Mouse (Mus musculus) embryo, embryonic 9.5 days (tissue): ENCODE results near the gene Rhbg.

ENCODE experiments used
- DNase-seq: peaks from one replicate; pipeline ENCODE4 v3.0.0-alpha.2; 2017; ENCODE audit errors: extremely low spot score

Gene Rhbg

GRCm38 (mm10) chr3:88262346-88262745 is 7.8 kb upstream of the Rhbg start:
- no peak for DNase-seq

GRCm38 (mm10) chr3:88256382-88256781 is 1.9 kb upstream of the Rhbg start:
- DNase-seq = no peak

DNA sequence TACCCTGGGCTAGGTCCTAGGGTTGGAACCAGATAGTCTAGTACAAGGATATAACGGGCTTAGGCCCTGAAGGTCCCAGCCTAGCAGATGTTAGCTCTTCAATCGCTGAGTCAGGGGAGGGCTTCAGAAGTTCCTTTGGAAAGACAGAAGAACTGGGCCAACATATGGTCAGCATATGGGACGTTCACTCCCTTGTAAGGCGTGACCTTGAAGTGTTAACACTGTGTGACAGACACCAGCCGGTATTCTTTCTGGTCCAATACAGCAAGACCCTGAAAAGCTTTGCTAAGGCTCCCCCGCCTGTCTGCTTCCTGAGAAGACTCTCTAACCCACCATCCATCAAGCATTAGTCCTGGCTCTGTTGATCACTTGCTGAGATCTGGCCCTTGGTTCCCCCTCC is 1.4 kb upstream of the Rhbg start:
- DNase-seq = no peak

DNA sequence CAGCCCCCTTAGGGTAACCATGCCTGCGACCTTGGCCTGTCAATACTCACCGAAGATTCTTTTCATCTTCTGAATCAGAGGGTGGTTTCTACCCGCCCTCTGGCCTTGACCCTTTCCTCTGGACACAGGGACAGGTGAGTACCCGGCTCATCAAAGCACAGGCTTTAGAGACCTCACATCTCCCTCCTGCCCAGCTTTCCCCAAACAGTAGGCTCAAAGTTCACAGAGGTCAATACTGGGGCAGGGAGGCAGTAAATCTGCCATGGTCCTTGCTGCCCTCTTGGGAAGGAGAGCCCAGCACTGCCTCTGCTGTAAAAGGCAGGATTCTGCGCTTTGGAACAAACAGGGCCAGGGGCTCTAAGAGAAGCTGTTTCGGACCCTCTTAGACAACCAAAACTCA is 1.8 kb downstream of the Rhbg start:
- no peak for DNase-seq

- DNase-seq = no peak
Measured at GRCm38 (mm10) chr3:88248406-88248805, 6.1 kb downstream of the Rhbg start.

DNA sequence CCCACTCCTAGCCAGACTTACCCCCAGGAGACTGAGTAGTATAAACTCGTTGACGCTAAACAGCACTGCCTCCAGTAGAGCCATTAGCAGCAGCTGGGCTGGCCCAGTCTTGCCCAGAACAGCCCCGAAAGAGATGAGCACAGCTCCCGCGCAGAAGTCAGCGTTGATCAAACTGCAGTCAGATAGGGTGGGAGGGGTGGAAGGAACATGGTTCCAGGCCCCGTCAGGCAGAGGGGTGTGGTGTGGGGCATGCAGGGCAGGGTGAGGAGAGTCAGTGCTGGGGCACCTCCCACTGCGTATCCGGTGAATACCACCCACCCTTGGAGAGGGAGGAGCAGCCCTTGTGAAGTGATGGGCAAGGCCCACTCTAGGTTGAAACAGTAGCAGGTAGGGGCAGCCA is 6.8 kb downstream of the Rhbg start:
- DNase-seq = no peak

- peak; percentile 69 for DNase-seq
Measured at GRCm38 (mm10) chr3:88245811-88246210, 8.7 kb downstream of the Rhbg start.

GRCm38 (mm10) chr3:88244071-88244470 is 10.4 kb downstream of the Rhbg start:
- peak; percentile 58 for DNase-seq

DNA sequence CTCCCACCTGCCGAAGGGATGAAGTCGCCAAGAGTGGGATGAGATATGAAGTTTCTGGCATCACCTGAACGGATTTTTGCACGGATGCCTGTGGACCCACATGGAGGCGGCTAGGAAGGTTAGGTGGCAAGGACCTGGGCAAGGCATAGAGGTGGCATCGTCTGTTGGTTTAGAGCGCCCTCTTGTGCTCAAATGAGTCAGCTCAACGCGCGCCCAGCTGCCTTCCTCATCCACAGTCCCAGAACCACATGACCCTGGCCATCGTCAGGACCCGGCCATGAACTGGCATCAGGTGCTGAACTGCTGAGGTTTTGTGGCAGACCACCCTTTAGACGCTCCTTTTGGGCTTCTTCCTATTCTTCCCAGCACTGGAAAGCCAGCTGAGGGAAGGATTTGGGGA is 12.0 kb downstream of the Rhbg start:
- DNase-seq = peak; percentile 81

DNA sequence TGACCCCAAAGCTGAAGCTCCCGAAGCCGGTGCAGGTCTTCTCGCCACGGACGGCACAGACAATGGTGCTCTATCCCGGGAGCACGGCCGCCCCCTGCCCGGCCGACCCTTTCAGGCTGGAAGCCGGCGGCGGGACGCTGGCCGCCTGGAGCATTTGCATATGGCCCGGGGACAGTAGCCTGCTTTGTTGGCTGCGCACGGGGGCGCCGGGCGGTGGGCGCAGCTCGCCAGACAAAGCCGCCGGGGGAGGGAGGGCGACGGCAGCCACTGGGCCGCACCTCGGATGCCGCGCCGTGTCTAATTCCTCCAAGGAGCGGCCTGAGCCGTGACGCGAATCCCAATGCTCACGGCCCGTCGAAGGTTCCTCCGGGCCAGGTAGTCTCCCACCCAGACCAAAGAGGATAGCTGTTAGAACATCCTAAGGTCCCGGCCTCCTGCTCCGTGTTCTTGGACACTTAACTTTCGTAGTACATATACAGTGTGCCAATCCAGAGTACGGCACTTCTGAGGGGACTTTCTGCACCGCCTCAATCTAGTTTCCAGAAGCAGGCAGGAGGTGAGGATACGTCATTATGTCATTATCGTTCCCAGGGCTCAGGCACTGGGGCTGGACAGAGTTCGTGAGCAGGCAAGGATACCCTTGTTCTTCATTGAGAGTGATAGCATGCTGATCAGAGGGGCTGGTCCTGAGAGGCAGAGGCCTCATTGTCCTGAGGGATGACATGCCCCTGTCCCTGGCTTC is 13.3 kb downstream of the Rhbg start:
- peak; percentile 47 for DNase-seq

DNA sequence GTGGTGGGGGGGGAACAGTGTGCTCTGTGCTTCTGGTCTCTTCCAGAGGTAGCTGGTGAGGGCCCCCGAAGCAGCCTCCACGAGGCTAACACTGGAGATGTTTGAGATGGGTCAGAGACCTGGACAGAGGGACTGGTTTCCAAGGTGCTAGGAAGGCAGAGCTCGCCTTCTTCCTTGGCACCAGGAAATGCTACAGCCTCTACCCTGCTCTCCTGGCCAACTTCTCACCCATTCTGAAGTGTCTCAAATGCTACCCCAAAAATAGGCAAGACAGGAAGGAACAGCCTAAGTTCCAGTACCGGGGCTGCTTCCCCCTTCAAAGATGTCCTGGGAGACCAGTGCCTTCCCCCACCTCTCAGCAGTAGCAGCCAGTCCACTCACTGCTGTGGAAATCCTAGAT is 15.1 kb downstream of the Rhbg start:
- DNase-seq = no peak

GRCm38 (mm10) chr3:88238866-88239391 is 15.6 kb downstream of the Rhbg start:
- DNase-seq = no peak

DNA sequence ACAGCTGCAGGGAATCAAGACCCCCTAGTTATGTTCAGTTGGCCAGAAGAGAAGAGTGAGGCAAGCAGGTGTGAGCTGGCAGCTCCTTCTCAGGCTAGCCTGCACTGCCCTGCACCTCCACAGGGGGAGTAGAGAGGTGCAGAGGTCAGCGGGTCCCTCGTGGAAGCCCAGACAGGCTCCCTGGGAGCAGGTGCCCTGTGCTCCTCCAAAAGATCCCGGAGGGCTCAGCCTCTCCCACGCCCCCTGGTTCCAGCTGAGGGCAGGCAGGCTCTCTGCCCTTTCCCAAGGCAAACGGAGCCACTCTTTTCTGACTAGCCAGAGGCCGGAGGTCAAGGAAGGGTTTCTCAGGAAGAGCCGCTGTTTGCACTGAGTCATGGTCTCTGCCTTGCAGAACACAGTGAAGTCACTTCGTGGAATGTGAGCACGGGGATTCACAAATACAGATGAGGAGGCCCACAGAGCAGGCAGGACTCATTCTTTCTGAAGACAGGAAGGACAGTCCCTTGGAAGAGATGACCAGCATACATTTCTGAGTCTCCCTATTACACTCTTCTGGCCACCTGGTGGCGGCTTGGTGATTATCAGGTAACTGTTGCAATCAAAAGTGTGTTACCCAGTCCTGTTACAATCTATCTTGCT is 16.8 kb downstream of the Rhbg start:
- DNase-seq = no peak

- no peak for DNase-seq
Measured at GRCm38 (mm10) chr3:88237161-88237555, 17.4 kb downstream of the Rhbg start.

DNA sequence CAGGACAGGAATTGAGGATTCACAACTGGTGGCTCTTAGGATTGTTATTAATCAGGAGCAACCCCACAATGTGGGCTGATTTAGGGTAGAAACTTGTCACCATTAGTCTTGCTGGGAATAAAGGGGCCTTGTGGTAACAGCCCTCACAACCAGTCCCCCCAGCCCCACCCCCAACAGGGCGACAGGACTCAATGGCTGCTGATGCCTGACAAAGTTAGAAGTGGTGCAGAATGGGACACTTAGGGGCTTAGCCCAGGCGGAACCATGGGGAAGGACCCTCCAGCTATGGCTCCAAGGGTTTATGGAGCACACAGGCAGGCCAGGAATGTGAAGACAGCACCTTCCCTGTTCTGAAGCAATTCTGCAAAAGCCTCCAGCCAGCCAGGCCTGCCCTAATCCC is 18.9 kb downstream of the Rhbg start:
- no peak for DNase-seq

GRCm38 (mm10) chr3:88235216-88235615 is 19.3 kb downstream of the Rhbg start:
- no peak for DNase-seq

GRCm38 (mm10) chr3:88234041-88234440 is 20.5 kb downstream of the Rhbg start:
- no peak for DNase-seq

DNA sequence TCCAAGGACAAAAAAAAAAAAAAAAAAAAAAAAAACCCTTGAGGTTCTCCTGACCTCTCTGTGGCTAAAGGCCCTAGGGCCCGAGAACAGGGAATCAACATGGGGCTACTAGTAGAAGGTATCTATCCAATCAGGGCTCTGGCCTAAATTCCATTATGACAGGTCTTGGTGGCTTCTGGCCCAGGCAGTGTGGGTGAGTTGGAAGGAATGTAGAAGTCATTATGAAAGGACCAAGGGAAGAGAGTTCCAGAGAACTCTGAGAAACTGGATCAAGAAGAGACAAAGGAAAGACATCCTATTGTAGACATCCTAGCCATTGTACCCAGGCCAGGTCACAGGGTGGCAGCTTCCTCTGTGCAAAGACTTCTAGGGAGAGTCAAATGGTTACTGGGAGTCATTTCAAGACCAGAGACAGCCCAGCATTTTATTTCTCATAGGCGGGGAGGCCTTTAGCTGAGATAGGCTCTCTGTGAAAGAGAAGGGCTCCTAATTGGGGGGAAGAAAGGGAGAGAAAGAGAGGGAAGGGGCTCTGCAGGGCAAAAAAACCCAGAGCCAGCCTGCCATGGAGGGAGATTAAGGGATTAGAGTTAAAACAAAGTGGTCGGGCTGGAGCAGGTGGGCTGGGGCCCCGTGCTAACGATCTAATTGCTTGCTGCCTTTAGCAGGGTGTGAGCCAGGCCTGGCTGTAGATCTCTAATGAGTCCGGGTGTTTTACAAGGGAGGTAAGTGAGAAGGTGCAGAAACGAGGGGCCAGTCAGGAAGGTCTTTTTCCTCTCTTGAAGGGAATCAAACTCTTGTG is 21.5 kb downstream of the Rhbg start:
- DNase-seq = no peak

- DNase-seq = no peak
Measured at GRCm38 (mm10) chr3:88232301-88232702, 22.2 kb downstream of the Rhbg start.

- DNase-seq = no peak
Measured at GRCm38 (mm10) chr3:88231061-88231641, 23.4 kb downstream of the Rhbg start.

- no peak for DNase-seq
Measured at GRCm38 (mm10) chr3:88230262-88231047, 24.1 kb downstream of the Rhbg start.
